Mouse (Mus musculus): Measurements from ENCODE around the gene Anxa5.

Gene Anxa5

GRCm38 (mm10) chr3:36475532-36476087 is at the start of gene Anxa5, which contains the start of gene 1810062G17Rik:
Gene Anxa5, minus strand, starts transcription at chr3:36475894.
Gene 1810062G17Rik, plus strand, starts transcription at chr3:36475937.
- DNase-seq, result peak; percentile 96 to 98

GRCm38 (mm10) chr3:36524466-36524865 is 48.8 kb upstream of the Anxa5 start:
- no peak for DNase-seq

- no peak for DNase-seq
Observed at GRCm38 (mm10) chr3:36522137-36522536, 46.4 kb upstream of the Anxa5 start.

GRCm38 (mm10) chr3:36521073-36522060 is 45.7 kb upstream of the Anxa5 start, which contains the start of gene Gm11549:
Gene Gm11549, minus strand, starts transcription at chr3:36521813.
- DNase-seq, result peak in 1 of 2 experiments; percentile 4

- DNase-seq, result no peak
Observed at GRCm38 (mm10) chr3:36516196-36516595, 40.5 kb upstream of the Anxa5 start.

GRCm38 (mm10) chr3:36511491-36511890 is 35.8 kb upstream of the Anxa5 start:
- no peak for DNase-seq

GRCm38 (mm10) chr3:36505809-36506735 is 30.4 kb upstream of the Anxa5 start:
- no peak for DNase-seq

GRCm38 (mm10) chr3:36505306-36505705 is 29.6 kb upstream of the Anxa5 start:
- DNase-seq, result no peak

- no peak for DNase-seq
Observed at GRCm38 (mm10) chr3:36501546-36501945, 25.9 kb upstream of the Anxa5 start.

GRCm38 (mm10) chr3:36500976-36501375 is 25.3 kb upstream of the Anxa5 start:
- DNase-seq, result no peak

- DNase-seq, result no peak
Observed at GRCm38 (mm10) chr3:36499418-36499817, 23.7 kb upstream of the Anxa5 start.

GRCm38 (mm10) chr3:36498224-36498623 is 22.5 kb upstream of the Anxa5 start:
- no peak for DNase-seq

- DNase-seq, result peak; percentile 48 to 57
Observed at GRCm38 (mm10) chr3:36496746-36497145, 21.1 kb upstream of the Anxa5 start.

- DNase-seq, result no peak
Observed at GRCm38 (mm10) chr3:36496273-36496672, 20.6 kb upstream of the Anxa5 start.

- peak; percentile 84 for DNase-seq
Observed at GRCm38 (mm10) chr3:36495436-36495835, 19.7 kb upstream of the Anxa5 start.

GRCm38 (mm10) chr3:36494613-36495012 is 18.9 kb upstream of the Anxa5 start:
- no peak for DNase-seq

GRCm38 (mm10) chr3:36493641-36494283 is 18.1 kb upstream of the Anxa5 start:
- no peak for DNase-seq

- DNase-seq, result no peak
Observed at GRCm38 (mm10) chr3:36492716-36493391, 17.2 kb upstream of the Anxa5 start.

GRCm38 (mm10) chr3:36491535-36491934 is 15.8 kb upstream of the Anxa5 start:
- DNase-seq, result no peak

GRCm38 (mm10) chr3:36489590-36489910 is 13.9 kb upstream of the Anxa5 start:
- DNase-seq, result no peak

GRCm38 (mm10) chr3:36488899-36489589 is 13.3 kb upstream of the Anxa5 start:
- no peak for DNase-seq

All from B cell, adult 2 months (primary cell).